Mouse (Mus musculus) hindbrain, embryonic 10.5 days (tissue): ENCODE results near the gene Il18r1. TPM values are rescaled to one million over a fixed set of nuclear protein-coding genes. Genes with fewer than 3 reads are reported as not detected.
A peak's percentile ranks its signal among the peaks of the same experiment; 100 is the strongest.

Source experiments
- DNase-seq: peaks from one replicate; pipeline ENCODE4 v3.0.0-alpha.2; 2017; ENCODE audit warnings: low spot score
- H3K27ac ChIP-seq: fragments of 300-500 bp; sonication (generic); 2 replicates; pipeline ENCODE4 v1.5.1; 2016; ENCODE audit warnings: mild to moderate bottlenecking, moderate library complexity
- H3K27me3 ChIP-seq: fragments of 300-500 bp; sonication (generic); 2 replicates; pipeline ENCODE4 v1.6.1; 2016; ENCODE audit warnings: mild to moderate bottlenecking; ENCODE audit not compliant: poor library complexity, insufficient read depth, severe bottlenecking
- H3K36me3 ChIP-seq: fragments of 300-500 bp; sonication (generic); 2 replicates; pipeline ENCODE4 v1.6.1; 2016; ENCODE audit warnings: mild to moderate bottlenecking, moderate library complexity
- H3K4me1 ChIP-seq: fragments of 300-500 bp; sonication (generic); replicated peaks from 2 replicates; pipeline ENCODE4 v1.6.1; 2016; ENCODE audit warnings: mild to moderate bottlenecking
- H3K4me3 ChIP-seq: fragments of 300-500 bp; sonication (generic); 2 replicates; pipeline ENCODE4 v1.5.1; 2016; ENCODE audit warnings: mild to moderate bottlenecking, moderate library complexity
- H3K9me3 ChIP-seq: fragments of 300-500 bp; sonication (generic); 2 replicates; pipeline ENCODE4 v1.6.1; 2016; ENCODE audit warnings: mild to moderate bottlenecking, moderate library complexity
- WGBS: fragments of 180-500 bp; shearing (Covaris S2); methylation state at CpG from one replicate; pipeline ENCODE4 v1.1.7; 2016; 5-methylcytosine and 5-hydroxymethylcytosine counted together
- polyA plus RNA-seq: library from polyadenylated mRNA; unstranded; fragments of >200 nt; fragmentation: Nextera tagmentation; extraction: Ambion mirVana; gene quantifications from 2 replicates; pipeline ENCODE4 v1.2.1, GENCODE M21; 2016

The Il18r1 gene
- polyA plus RNA-seq, 1 experiment from 2014 or later = not detected

- Histone ChIP-seq H3K27ac (no peak overlapping the region), H3K4me1 (no peaks in the 10 kb centered on the region), H3K27me3 (no peaks in the 10 kb centered on the region), H3K9me3 (no peaks in the 10 kb centered on the region), H3K36me3 (no peaks in the 10 kb centered on the region), H3K4me3 (no peak overlapping the region)
- WGBS = 90% methylated on average over 11 of the region's 11 CpGs
- no peak for DNase-seq
These were observed 36.4 kb downstream of the Il18r1 start for GRCm38 (mm10) chr1:40501546-40502398.

DNA sequence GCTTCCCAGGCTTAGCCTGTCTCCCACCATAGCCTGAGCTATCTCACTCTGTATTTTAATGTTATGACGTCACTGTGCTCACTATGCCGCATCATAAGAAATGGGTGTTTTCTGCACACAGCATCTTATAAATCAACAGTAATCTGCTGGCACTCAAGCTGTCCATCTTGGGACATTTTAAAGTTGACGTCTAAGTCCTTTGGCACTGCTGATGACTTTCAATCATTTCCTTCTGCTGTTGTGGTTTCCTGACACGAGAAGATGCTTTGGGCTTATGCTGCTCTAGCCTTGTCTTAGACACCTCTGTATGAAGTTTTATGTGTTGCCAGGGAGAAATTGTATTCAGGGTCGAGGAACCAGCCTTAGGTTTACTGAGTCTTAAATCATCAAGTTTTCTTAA is 39.2 kb downstream of the Il18r1 start:
- 88% methylated on average over 5 of the region's 5 CpGs for WGBS
- H3K36me3 ChIP-seq = no peaks in the 10 kb centered on the region
- no peaks in the 10 kb centered on the region for H3K4me1 ChIP-seq
- no peaks in the 10 kb centered on the region for H3K27me3 ChIP-seq
- H3K4me3 ChIP-seq = no peak overlapping the region
- no peaks in the 10 kb centered on the region for H3K9me3 ChIP-seq
- no peak for DNase-seq
- no peak overlapping the region for H3K27ac ChIP-seq

- no peaks in the 10 kb centered on the region for H3K27me3 ChIP-seq
- H3K27ac ChIP-seq = no peak within 1 kb of the TSS
- no peak for DNase-seq
- H3K4me3 ChIP-seq = no peak within 1 kb of the TSS
- no peaks in the 10 kb centered on the region for H3K36me3 ChIP-seq
- 60% methylated on average over 9 of the region's 9 CpGs for WGBS
- H3K9me3 ChIP-seq = no peaks in the 10 kb centered on the region
- no peaks in the 10 kb centered on the region for H3K4me1 ChIP-seq
These were observed 49.7 kb downstream of the Il18r1 start, which contains the start of gene Il18rap for GRCm38 (mm10) chr1:40514851-40515585. Gene Il18rap (plus strand): TSS chr1:40515362.

- Histone ChIP-seq H3K27ac (no peak overlapping the region), H3K27me3 (no peaks in the 10 kb centered on the region), H3K4me1 (no peaks in the 10 kb centered on the region), H3K36me3 (no peaks in the 10 kb centered on the region), H3K9me3 (no peaks in the 10 kb centered on the region), H3K4me3 (no peak overlapping the region)
- WGBS = 92% methylated on average over 6 of the region's 6 CpGs
- DNase-seq = no peak
These were observed 51.0 kb downstream of the Il18r1 start for GRCm38 (mm10) chr1:40516364-40516763.

- H3K27me3 ChIP-seq = no peaks in the 10 kb centered on the region
- H3K4me1 ChIP-seq = no peaks in the 10 kb centered on the region
- WGBS = 92% methylated on average over 7 of the region's 7 CpGs
- H3K27ac ChIP-seq = no peak overlapping the region
- DNase-seq = no peak
- H3K4me3 ChIP-seq = no peak overlapping the region
- H3K9me3 ChIP-seq = no peaks in the 10 kb centered on the region
- no peaks in the 10 kb centered on the region for H3K36me3 ChIP-seq
These were observed 57.6 kb downstream of the Il18r1 start for GRCm38 (mm10) chr1:40522918-40523317.

DNA sequence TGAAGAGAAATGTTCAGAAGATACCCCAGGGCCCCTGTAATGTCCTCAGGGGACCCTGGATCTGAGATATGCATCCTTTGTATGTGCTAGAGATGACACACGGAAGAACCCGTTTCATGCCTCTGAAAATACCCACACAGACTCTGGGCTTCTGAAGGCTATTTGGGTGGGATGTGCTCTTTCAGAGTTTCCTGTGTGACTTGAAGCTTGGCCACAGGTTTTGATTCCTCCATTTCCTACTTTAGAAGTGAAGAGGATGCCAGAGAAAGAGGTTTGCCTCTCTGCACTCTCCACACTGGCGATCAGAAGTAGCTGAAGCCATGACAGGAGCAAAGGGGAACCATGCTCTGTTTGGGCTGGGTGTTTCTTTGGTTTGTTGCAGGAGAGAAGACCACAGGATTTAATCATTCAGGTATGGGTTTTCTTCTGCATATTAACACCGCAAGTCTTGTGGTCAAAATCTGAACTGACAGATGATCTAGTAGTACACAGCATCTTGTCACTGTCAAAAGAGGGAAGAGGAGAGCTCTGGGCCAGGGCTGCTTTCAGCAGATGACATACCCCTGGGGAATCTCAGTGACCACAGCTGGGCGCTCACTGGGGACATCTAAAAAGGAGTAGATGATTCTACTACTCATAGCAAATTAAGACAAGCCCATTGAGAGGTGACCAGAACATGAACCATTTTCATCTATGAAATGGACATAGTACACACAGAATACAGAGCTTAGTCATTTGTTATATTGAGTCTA is 58.8 kb downstream of the Il18r1 start:
- H3K27ac ChIP-seq = no peak overlapping the region
- no peak for DNase-seq
- H3K4me3 ChIP-seq = no peak overlapping the region
- no peaks in the 10 kb centered on the region for H3K27me3 ChIP-seq
- no peaks in the 10 kb centered on the region for H3K4me1 ChIP-seq
- WGBS = 90% methylated on average over 5 of the region's 5 CpGs
- no peaks in the 10 kb centered on the region for H3K36me3 ChIP-seq
- no peaks in the 10 kb centered on the region for H3K9me3 ChIP-seq

DNA sequence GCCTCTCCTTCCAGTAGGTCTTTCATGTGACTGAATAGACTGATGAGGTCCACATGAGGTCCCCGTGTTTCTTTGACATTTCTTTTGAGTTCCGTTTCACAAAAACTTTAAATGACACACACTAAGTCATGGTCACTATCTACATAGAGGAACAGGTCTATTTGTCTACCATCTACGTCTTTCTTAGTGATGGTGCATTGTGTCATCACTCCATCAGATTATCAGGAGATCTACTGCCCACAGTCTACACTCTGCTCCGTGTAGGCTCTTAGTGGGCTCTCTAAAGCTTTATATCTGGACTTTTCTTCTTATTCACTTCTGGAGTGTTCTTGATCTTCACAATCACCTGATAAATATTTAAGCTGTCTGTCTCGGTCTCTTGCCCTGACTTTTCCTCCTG is 63.9 kb downstream of the Il18r1 start:
- Histone ChIP-seq H3K4me1 (no peaks in the 10 kb centered on the region), H3K27me3 (no peaks in the 10 kb centered on the region), H3K36me3 (no peaks in the 10 kb centered on the region), H3K4me3 (no peak overlapping the region), H3K27ac (no peak overlapping the region), H3K9me3 (peaks cover 3% of the 10 kb centered on the region; the same call in 1 of the 2 replicates)
- no peak for DNase-seq
- WGBS = 89% methylated on average over 5 of the region's 5 CpGs

DNA sequence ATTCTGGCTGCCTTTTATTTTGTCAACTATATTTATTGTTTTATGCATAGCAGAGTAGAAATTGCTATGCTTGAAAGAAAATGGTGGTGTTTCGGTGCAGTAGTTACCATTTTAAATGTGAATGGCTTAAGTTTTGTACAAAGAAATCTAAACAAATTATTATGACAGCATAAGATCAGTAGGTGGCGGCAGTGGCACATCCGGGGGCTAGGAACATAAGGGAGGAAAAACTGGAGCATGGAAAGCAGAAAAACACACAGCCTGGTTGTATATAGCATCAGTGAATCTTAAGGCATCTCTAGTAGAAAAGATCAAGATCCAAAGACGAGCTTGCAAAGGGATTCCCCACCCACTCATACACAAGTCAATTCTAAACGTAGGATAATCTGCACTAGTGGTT is 72.2 kb downstream of the Il18r1 start:
- H3K27me3 ChIP-seq = no peaks in the 10 kb centered on the region
- no peak overlapping the region for H3K27ac ChIP-seq
- WGBS = 80% methylated on average over 5 of the region's 5 CpGs
- H3K4me3 ChIP-seq = no peak overlapping the region
- H3K9me3 ChIP-seq = no peaks in the 10 kb centered on the region; the same call in 1 of the 2 replicates
- H3K36me3 ChIP-seq = no peaks in the 10 kb centered on the region
- no peaks in the 10 kb centered on the region for H3K4me1 ChIP-seq
- DNase-seq = no peak

DNA sequence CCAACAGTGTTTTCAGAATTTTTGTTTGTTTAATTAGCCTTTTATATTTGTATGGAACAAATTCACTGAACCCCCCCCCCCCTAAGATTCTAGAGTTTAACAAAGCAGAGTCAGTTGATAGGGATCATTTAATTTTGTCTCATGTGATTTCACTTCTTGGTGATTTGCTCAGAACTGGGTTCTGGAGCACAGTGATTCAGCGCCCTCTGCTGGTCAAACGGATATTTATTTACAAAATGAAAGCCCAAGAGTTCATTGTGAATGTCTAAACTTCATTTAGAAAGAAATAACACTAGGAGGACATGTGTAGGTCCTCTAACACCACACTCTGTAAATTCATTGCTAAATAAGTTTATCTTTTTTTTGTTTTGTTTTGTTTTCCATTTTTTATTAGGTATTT is 79.3 kb downstream of the Il18r1 start:
- Histone ChIP-seq H3K27me3 (no peaks in the 10 kb centered on the region), H3K9me3 (no peaks in the 10 kb centered on the region), H3K27ac (no peak overlapping the region), H3K4me1 (peaks cover 8% of the 10 kb centered on the region; the same call in 1 of the 2 replicates), H3K36me3 (no peaks in the 10 kb centered on the region), H3K4me3 (no peak overlapping the region)
- peak; percentile 39 for DNase-seq
- WGBS = 0% methylated on average over 2 of the region's 2 CpGs

- Histone ChIP-seq H3K4me1 (peaks cover 8% of the 10 kb centered on the region; the same call in 1 of the 2 replicates), H3K27ac (no peak overlapping the region), H3K27me3 (no peaks in the 10 kb centered on the region), H3K4me3 (no peak overlapping the region), H3K9me3 (no peaks in the 10 kb centered on the region), H3K36me3 (no peaks in the 10 kb centered on the region)
- no peak for DNase-seq
- WGBS = 83% methylated on average over 4 of the region's 4 CpGs
These were observed 81.3 kb downstream of the Il18r1 start for GRCm38 (mm10) chr1:40546645-40547044.

DNA sequence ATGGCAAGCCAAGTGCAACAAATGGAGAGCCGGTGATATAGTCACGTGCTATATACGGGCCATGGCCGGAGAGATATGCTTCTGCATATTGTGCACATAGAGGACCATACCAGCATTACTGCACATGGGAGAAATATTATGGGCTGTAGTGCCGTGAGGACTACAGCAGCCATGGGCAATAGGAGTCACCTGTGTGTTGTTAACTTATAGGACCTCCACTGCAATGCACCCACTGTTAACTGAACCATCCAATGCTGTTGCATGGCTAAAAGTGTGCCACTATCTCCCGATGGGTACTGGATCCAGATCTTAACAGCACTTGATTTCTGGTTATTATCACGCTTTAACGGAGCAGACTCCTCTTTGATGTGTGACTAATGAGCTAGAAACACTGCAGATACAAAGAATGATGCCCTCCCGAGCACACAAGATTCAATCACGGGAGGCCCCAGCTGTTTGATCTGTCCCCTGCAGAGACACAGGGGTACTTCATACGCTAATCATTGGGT is 81.8 kb downstream of the Il18r1 start:
- 70% methylated on average over 11 of the region's 11 CpGs for WGBS
- no peaks in the 10 kb centered on the region for H3K9me3 ChIP-seq
- no peaks in the 10 kb centered on the region for H3K36me3 ChIP-seq
- H3K4me3 ChIP-seq = no peak overlapping the region
- no peak for DNase-seq
- H3K27me3 ChIP-seq = no peaks in the 10 kb centered on the region
- no peak overlapping the region for H3K27ac ChIP-seq
- H3K4me1 ChIP-seq = peaks cover 8% of the 10 kb centered on the region; the same call in 1 of the 2 replicates

DNA sequence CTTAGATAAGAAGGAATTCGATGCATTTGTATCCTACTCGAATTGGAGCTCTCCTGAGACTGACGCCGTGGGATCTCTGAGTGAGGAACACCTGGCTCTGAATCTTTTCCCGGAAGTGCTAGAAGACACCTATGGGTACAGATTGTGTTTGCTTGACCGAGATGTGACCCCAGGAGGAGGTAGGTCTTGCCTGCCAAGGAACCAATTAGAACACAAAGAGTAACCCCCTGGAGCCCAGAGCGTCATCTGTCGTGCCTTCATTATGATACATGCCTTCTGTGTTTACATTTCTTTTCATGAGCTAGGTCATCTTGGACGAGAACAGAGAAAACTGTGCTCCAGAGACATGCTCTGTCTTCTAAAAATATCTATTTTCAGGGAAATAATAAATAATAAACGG is 82.4 kb downstream of the Il18r1 start:
- Histone ChIP-seq H3K27ac (no peak overlapping the region), H3K4me1 (peaks cover 8% of the 10 kb centered on the region; the same call in 1 of the 2 replicates), H3K4me3 (no peak overlapping the region), H3K36me3 (no peaks in the 10 kb centered on the region), H3K9me3 (no peaks in the 10 kb centered on the region), H3K27me3 (no peaks in the 10 kb centered on the region)
- no peak for DNase-seq
- WGBS = 63% methylated on average over 10 of the region's 10 CpGs
